Mouse (Mus musculus) midbrain, embryonic 15.5 days (tissue): ENCODE measurements around the gene Zfp11. TPM values are rescaled to one million over a fixed set of nuclear protein-coding genes. Genes with fewer than 3 reads are reported as not detected.
"Not testable (repeated sequence)": the region's sequence is repeated elsewhere in the genome, so short reads cannot be mapped to it uniquely, and the experiment has no call there.

Experiments
- ATAC-seq: fragments of 200-750 bp; cut with Nextera tagmentation; replicated peaks from 2 replicates; pipeline ENCODE4 v1.8.0; 2017; ENCODE audit warnings: moderate TSS enrichment
- H3K27ac ChIP-seq: fragments of 300-500 bp; sonication (generic); 2 replicates; pipeline ENCODE4 v1.5.1; 2015; ENCODE audit warnings: mild to moderate bottlenecking, inconsistent platforms
- H3K27me3 ChIP-seq: fragments of 300-500 bp; sonication (generic); replicated peaks from 2 replicates; pipeline ENCODE4 v1.6.1; 2015; ENCODE audit warnings: inconsistent platforms
- H3K36me3 ChIP-seq: fragments of 300-500 bp; sonication (generic); replicated peaks from 2 replicates; pipeline ENCODE4 v1.6.1; 2015; ENCODE audit warnings: inconsistent platforms
- H3K4me1 ChIP-seq: fragments of 300-500 bp; sonication (generic); 2 replicates; pipeline ENCODE4 v1.6.1; 2015; ENCODE audit warnings: inconsistent platforms
- H3K4me2 ChIP-seq: fragments of 300-500 bp; sonication (generic); 2 replicates; pipeline ENCODE4 v1.6.1; 2015; ENCODE audit warnings: inconsistent platforms, mild to moderate bottlenecking, moderate library complexity
- H3K4me3 ChIP-seq: fragments of 300-500 bp; sonication (generic); 2 replicates; pipeline ENCODE4 v1.5.1; 2015; ENCODE audit warnings: mild to moderate bottlenecking, inconsistent platforms
- H3K9ac ChIP-seq: fragments of 300-500 bp; sonication (generic); 2 replicates; pipeline ENCODE4 v1.6.1; 2015; ENCODE audit warnings: mild to moderate bottlenecking, inconsistent platforms
- H3K9me3 ChIP-seq: fragments of 300-500 bp; sonication (generic); 2 replicates; pipeline ENCODE4 v1.6.1; 2016; ENCODE audit warnings: inconsistent platforms
- WGBS: fragments of 180-500 bp; shearing (Covaris S2); methylation state at CpG from one replicate; pipeline ENCODE4 v1.1.7; 2015; ENCODE audit warnings: mixed read lengths; 5-methylcytosine and 5-hydroxymethylcytosine counted together
- polyA plus RNA-seq: library from polyadenylated mRNA; unstranded; fragments of >200 nt; fragmentation: Nextera tagmentation; extraction: Ambion mirVana; gene quantifications from 2 replicates; pipeline ENCODE4 v1.2.1, GENCODE M21; 2015

Gene Zfp11
- polyA plus RNA-seq, 1 experiment from 2014 or later, result 8.5 TPM

- no peak for ATAC-seq
- H3K9ac ChIP-seq, result no peak overlapping the region
- H3K4me3 ChIP-seq, result no peak overlapping the region
- WGBS, result 96% methylated on average over 10 of the region's 10 CpGs
- no peak overlapping the region for H3K27ac ChIP-seq
- H3K36me3 ChIP-seq, result no peaks in the 10 kb centered on the region
- no peak overlapping the region for H3K4me2 ChIP-seq
- peaks cover 18% of the 10 kb centered on the region for H3K4me1 ChIP-seq
- no peaks in the 10 kb centered on the region for H3K9me3 ChIP-seq
- no peaks in the 10 kb centered on the region for H3K27me3 ChIP-seq
Measured at GRCm38 (mm10) chr5:129666271-129666909, 3.5 kb downstream of the Zfp11 start.

GRCm38 (mm10) chr5:129664090-129664489 is 5.8 kb downstream of the Zfp11 start:
- ATAC-seq, result no peak
- H3K4me1 ChIP-seq, result peaks cover 14% of the 10 kb centered on the region
- H3K36me3 ChIP-seq, result 0 out of 2 replicates have a peak, but pooled peaks cover 5% of the 10 kb centered on the region
- H3K9ac ChIP-seq, result no peak overlapping the region
- no peak overlapping the region for H3K4me2 ChIP-seq
- H3K4me3 ChIP-seq, result no peak overlapping the region
- H3K27me3 ChIP-seq, result no peaks in the 10 kb centered on the region
- no peaks in the 10 kb centered on the region for H3K9me3 ChIP-seq
- no peak overlapping the region for H3K27ac ChIP-seq
- WGBS, result 94% methylated on average over 5 of the region's 5 CpGs

- ATAC-seq, result no peak
- Histone ChIP-seq H3K4me1 (no peaks in the 10 kb centered on the region), H3K4me2 (no peak overlapping the region), H3K9ac (no peak overlapping the region), H3K36me3 (peaks cover 34% of the 10 kb centered on the region), H3K9me3 (no peaks in the 10 kb centered on the region), H3K27me3 (no peaks in the 10 kb centered on the region), H3K27ac (no peak overlapping the region), H3K4me3 (no peak overlapping the region)
- 95% methylated on average over 15 of the region's 15 CpGs for WGBS
Measured at GRCm38 (mm10) chr5:129657931-129658330, 12.0 kb downstream of the Zfp11 start.

- Histone ChIP-seq H3K4me3 (no peak overlapping the region), H3K27me3 (no peaks in the 10 kb centered on the region), H3K36me3 (peaks cover 34% of the 10 kb centered on the region), H3K27ac (no peak overlapping the region), H3K9ac (no peak overlapping the region), H3K4me1 (no peaks in the 10 kb centered on the region), H3K4me2 (no peak overlapping the region), H3K9me3 (no peaks in the 10 kb centered on the region)
- no peak for ATAC-seq
- WGBS, result 98% methylated on average over 10 of the region's 10 CpGs
Measured at GRCm38 (mm10) chr5:129657016-129657415, 12.9 kb downstream of the Zfp11 start.

- no peak for ATAC-seq
- H3K4me1 ChIP-seq, result no peaks in the 10 kb centered on the region
Measured at GRCm38 (mm10) chr5:129650858-129651257, 19.0 kb downstream of the Zfp11 start.

GRCm38 (mm10) chr5:129632270-129633250 is 37.3 kb downstream of the Zfp11 start:
- not testable (repeated sequence) for ATAC-seq

More at GRCm38 (mm10) chr5:129650858-129651257, 19.0 kb downstream of the Zfp11 start:
- Histone ChIP-seq H3K4me2 (no peak overlapping the region), H3K27ac (no peak overlapping the region), H3K9me3 (no peaks in the 10 kb centered on the region), H3K4me3 (no peak overlapping the region), H3K9ac (no peak overlapping the region), H3K27me3 (no peaks in the 10 kb centered on the region), H3K36me3 (0 out of 2 replicates have a peak, but pooled peaks cover 5% of the 10 kb centered on the region)
- WGBS, result 91% methylated on average over 5 of the region's 5 CpGs

GRCm38 (mm10) chr5:129626586-129626985 is 43.3 kb downstream of the Zfp11 start:
- not testable (repeated sequence) for H3K9ac ChIP-seq, H3K27ac ChIP-seq, H3K4me2 ChIP-seq, H3K36me3 ChIP-seq, H3K4me3 ChIP-seq, H3K4me1 ChIP-seq, H3K27me3 ChIP-seq, ATAC-seq, H3K9me3 ChIP-seq
- 74% methylated on average over 4 of the region's 4 CpGs for WGBS

More at GRCm38 (mm10) chr5:129632270-129633250, 37.3 kb downstream of the Zfp11 start:
- not testable (repeated sequence) for H3K9ac ChIP-seq, H3K4me3 ChIP-seq, H3K36me3 ChIP-seq, H3K27me3 ChIP-seq, H3K27ac ChIP-seq, H3K4me2 ChIP-seq, H3K4me1 ChIP-seq, H3K9me3 ChIP-seq
- WGBS, result 79% methylated on average over 2 of the region's 2 CpGs

- Histone ChIP-seq H3K4me2 (no peak overlapping the region), H3K4me1 (no peaks in the 10 kb centered on the region), H3K9ac (no peak overlapping the region), H3K27me3 (no peaks in the 10 kb centered on the region), H3K36me3 (no peaks in the 10 kb centered on the region), H3K9me3 (no peaks in the 10 kb centered on the region), H3K27ac (no peak overlapping the region), H3K4me3 (no peak overlapping the region)
- no peak for ATAC-seq
- 86% methylated on average over 6 of the region's 6 CpGs for WGBS
Measured at GRCm38 (mm10) chr5:129626099-129626498, 43.8 kb downstream of the Zfp11 start.

GRCm38 (mm10) chr5:129621361-129621760 is 48.5 kb downstream of the Zfp11 start:
- 95% methylated on average over 5 of the region's 5 CpGs for WGBS
- no peaks in the 10 kb centered on the region for H3K27me3 ChIP-seq
- H3K4me2 ChIP-seq, result no peak overlapping the region
- H3K9me3 ChIP-seq, result no peaks in the 10 kb centered on the region
- no peak overlapping the region for H3K27ac ChIP-seq
- no peaks in the 10 kb centered on the region for H3K36me3 ChIP-seq
- no peak overlapping the region for H3K9ac ChIP-seq
- H3K4me3 ChIP-seq, result no peak overlapping the region
- H3K4me1 ChIP-seq, result no peaks in the 10 kb centered on the region
- no peak for ATAC-seq

- H3K27me3 ChIP-seq, H3K4me2 ChIP-seq, H3K4me1 ChIP-seq, H3K9me3 ChIP-seq, H3K36me3 ChIP-seq, H3K4me3 ChIP-seq, H3K27ac ChIP-seq, ATAC-seq, H3K9ac ChIP-seq: not testable (repeated sequence)
- WGBS, result 60% methylated on average over 9 of the region's 9 CpGs
Measured at GRCm38 (mm10) chr5:129620600-129620999, 49.3 kb downstream of the Zfp11 start.

- Histone ChIP-seq H3K4me1 (no peaks in the 10 kb centered on the region), H3K4me3 (no peak overlapping the region), H3K27me3 (no peaks in the 10 kb centered on the region), H3K9ac (no peak overlapping the region), H3K4me2 (no peak overlapping the region), H3K27ac (no peak overlapping the region), H3K9me3 (no peaks in the 10 kb centered on the region), H3K36me3 (no peaks in the 10 kb centered on the region)
- WGBS, result 7% methylated on average over 1 of the region's 1 CpGs
- ATAC-seq, result 0 out of 2 replicates have a peak, but pooled peaks have one; percentile 54
Measured at GRCm38 (mm10) chr5:129611060-129611459, 58.8 kb downstream of the Zfp11 start.

- H3K27ac ChIP-seq, result no peak overlapping the region
- no peaks in the 10 kb centered on the region for H3K9me3 ChIP-seq
- no peaks in the 10 kb centered on the region for H3K27me3 ChIP-seq
- H3K4me1 ChIP-seq, result no peaks in the 10 kb centered on the region
- no peaks in the 10 kb centered on the region for H3K36me3 ChIP-seq
- no peak overlapping the region for H3K4me3 ChIP-seq
- H3K4me2 ChIP-seq, result no peak overlapping the region
- WGBS, result 87% methylated on average over 8 of the region's 8 CpGs
- ATAC-seq, result no peak
- no peak overlapping the region for H3K9ac ChIP-seq
Measured at GRCm38 (mm10) chr5:129607476-129607875, 62.4 kb downstream of the Zfp11 start.
